Mouse (Mus musculus) adipocyte (in vitro differentiated cells): ENCODE results near the gene Tuba1c.
"Not testable (repeated sequence)": the region's sequence is repeated elsewhere in the genome, so short reads cannot be mapped to it uniquely, and the experiment has no call there.

ENCODE experiments used
- DNase-seq: peaks from one replicate; pipeline ENCODE4 v3.0.0-alpha.2; 2016; ENCODE audit warnings: low spot score

The Tuba1c gene

GRCm38 (mm10) chr15:99056332-99056731 lies 26.6 kb downstream of the Tuba1c start:
- no peak for DNase-seq

- DNase-seq = no peak
Measured at GRCm38 (mm10) chr15:99065557-99066165, 36.0 kb downstream of the Tuba1c start.

- no peak for DNase-seq
Measured at GRCm38 (mm10) chr15:99071988-99072387, 42.3 kb downstream of the Tuba1c start.

- no peak for DNase-seq
Measured at GRCm38 (mm10) chr15:99074019-99074599, 44.4 kb downstream of the Tuba1c start, which contains the start of gene Troap. Gene Troap (plus strand): TSS chr15:99074575.

GRCm38 (mm10) chr15:99074600-99075333 lies 45.1 kb downstream of the Tuba1c start:
- DNase-seq = peak; percentile 99

GRCm38 (mm10) chr15:99076011-99076410 lies 46.3 kb downstream of the Tuba1c start:
- DNase-seq = not testable (repeated sequence)

- no peak for DNase-seq
Measured at GRCm38 (mm10) chr15:99078181-99078910, 48.7 kb downstream of the Tuba1c start.

- peak; percentile 20 for DNase-seq
Measured at GRCm38 (mm10) chr15:99079804-99080203, 50.1 kb downstream of the Tuba1c start.

GRCm38 (mm10) chr15:99082322-99082721 lies 52.6 kb downstream of the Tuba1c start:
- no peak for DNase-seq

- no peak for DNase-seq
Measured at GRCm38 (mm10) chr15:99082840-99083239, 53.1 kb downstream of the Tuba1c start.

- DNase-seq = peak; percentile 64
Measured at GRCm38 (mm10) chr15:99083258-99083657, 53.6 kb downstream of the Tuba1c start.

- no peak for DNase-seq
Measured at GRCm38 (mm10) chr15:99083867-99084557, 54.3 kb downstream of the Tuba1c start.

GRCm38 (mm10) chr15:99084618-99085017 lies 54.9 kb downstream of the Tuba1c start:
- DNase-seq = no peak

GRCm38 (mm10) chr15:99085997-99086396 lies 56.3 kb downstream of the Tuba1c start:
- no peak for DNase-seq

GRCm38 (mm10) chr15:99087253-99088075 lies 57.8 kb downstream of the Tuba1c start, which contains the start of gene C1ql4:
Gene C1ql4 (minus strand): TSS chr15:99087817.
- no peak for DNase-seq
